Mouse (Mus musculus): ENCODE data around the gene 6430548M08Rik. TPM values are rescaled to one million over a fixed set of nuclear protein-coding genes. Genes with fewer than 3 reads are reported as not detected.

6430548M08Rik gene
- total RNA-seq, 2 experiments from 2014 or later = 5.0 to 7.3 TPM

- ATAC-seq (replicated peaks; ENCODE audit: low FRiP score, poor library complexity, severe bottlenecking) = no peak
These were observed 22.7 kb downstream of the 6430548M08Rik start for GRCm38 (mm10) chr8:120136618-120137017.

GRCm38 (mm10) chr8:120138958-120139357, 25.0 kb downstream of the 6430548M08Rik start:
- no peak for ATAC-seq (replicated peaks; ENCODE audit: low FRiP score, poor library complexity, severe bottlenecking)

- no peak for ATAC-seq (replicated peaks; ENCODE audit: low FRiP score, poor library complexity, severe bottlenecking)
These were observed 26.8 kb downstream of the 6430548M08Rik start for GRCm38 (mm10) chr8:120140769-120141168.

GRCm38 (mm10) chr8:120143911-120144651, 30.1 kb downstream of the 6430548M08Rik start:
- no peak for ATAC-seq (replicated peaks; ENCODE audit: low FRiP score, poor library complexity, severe bottlenecking)

GRCm38 (mm10) chr8:120144652-120145301, 30.8 kb downstream of the 6430548M08Rik start:
- ATAC-seq (replicated peaks; ENCODE audit: low FRiP score, poor library complexity, severe bottlenecking) = no peak

GRCm38 (mm10) chr8:120146051-120146450, 32.1 kb downstream of the 6430548M08Rik start:
- ATAC-seq (replicated peaks; ENCODE audit: low FRiP score, poor library complexity, severe bottlenecking) = no peak

- ATAC-seq (replicated peaks; ENCODE audit: low FRiP score, poor library complexity, severe bottlenecking) = no peak
These were observed 36.1 kb downstream of the 6430548M08Rik start for GRCm38 (mm10) chr8:120150028-120150427.

- ATAC-seq (replicated peaks; ENCODE audit: low FRiP score, poor library complexity, severe bottlenecking) = no peak
These were observed 37.2 kb downstream of the 6430548M08Rik start for GRCm38 (mm10) chr8:120151151-120151550.

- no peak for ATAC-seq (replicated peaks; ENCODE audit: low FRiP score, poor library complexity, severe bottlenecking)
These were observed 38.7 kb downstream of the 6430548M08Rik start for GRCm38 (mm10) chr8:120152636-120153035.

- ATAC-seq (replicated peaks; ENCODE audit: low FRiP score, poor library complexity, severe bottlenecking) = no peak
These were observed 46.4 kb downstream of the 6430548M08Rik start for GRCm38 (mm10) chr8:120160366-120160765.

- no peak for ATAC-seq (replicated peaks; ENCODE audit: low FRiP score, poor library complexity, severe bottlenecking)
These were observed 47.9 kb downstream of the 6430548M08Rik start for GRCm38 (mm10) chr8:120161658-120162403.

GRCm38 (mm10) chr8:120162404-120162752, 48.4 kb downstream of the 6430548M08Rik start:
- no peak for ATAC-seq (replicated peaks; ENCODE audit: low FRiP score, poor library complexity, severe bottlenecking)

GRCm38 (mm10) chr8:120163376-120163775, 49.4 kb downstream of the 6430548M08Rik start:
- no peak for ATAC-seq (replicated peaks; ENCODE audit: low FRiP score, poor library complexity, severe bottlenecking)

GRCm38 (mm10) chr8:120164026-120164425, 50.1 kb downstream of the 6430548M08Rik start:
- no peak for ATAC-seq (replicated peaks; ENCODE audit: low FRiP score, poor library complexity, severe bottlenecking)

- no peak for ATAC-seq (replicated peaks; ENCODE audit: low FRiP score, poor library complexity, severe bottlenecking)
These were observed 53.2 kb downstream of the 6430548M08Rik start for GRCm38 (mm10) chr8:120167136-120167535.

- no peak for ATAC-seq (replicated peaks; ENCODE audit: low FRiP score, poor library complexity, severe bottlenecking)
These were observed 53.9 kb downstream of the 6430548M08Rik start for GRCm38 (mm10) chr8:120167821-120168220.

GRCm38 (mm10) chr8:120169119-120169518, 55.2 kb downstream of the 6430548M08Rik start:
- no peak for ATAC-seq (replicated peaks; ENCODE audit: low FRiP score, poor library complexity, severe bottlenecking)

GRCm38 (mm10) chr8:120173195-120173594, 59.2 kb downstream of the 6430548M08Rik start:
- ATAC-seq (replicated peaks; ENCODE audit: low FRiP score, poor library complexity, severe bottlenecking) = no peak

- no peak for ATAC-seq (replicated peaks; ENCODE audit: low FRiP score, poor library complexity, severe bottlenecking)
These were observed 60.7 kb downstream of the 6430548M08Rik start for GRCm38 (mm10) chr8:120174606-120175005.

GRCm38 (mm10) chr8:120176605-120177004, 62.7 kb downstream of the 6430548M08Rik start:
- ATAC-seq (replicated peaks; ENCODE audit: low FRiP score, poor library complexity, severe bottlenecking) = no peak
